Mouse (Mus musculus) c-Kit-negative CD71-positive TER-119-positive erythroid progenitor cells, embryonic 14.5 days (primary cell): ENCODE results near the gene Olfr117.
"Not testable (repeated sequence)": the region's sequence is repeated elsewhere in the genome, so short reads cannot be mapped to it uniquely, and the experiment has no call there.

Experiments
- DNase-seq: peaks from one replicate; pipeline ENCODE4 v3.0.0-alpha.2; 2013; ENCODE audit warnings: low read depth, low spot score

The Olfr117 gene

GRCm38 (mm10) chr17:37663682-37664081 is at the start of gene Olfr117:
TSS of gene Olfr117 (minus strand) at chr17:37663782.
- DNase-seq: no peak

- DNase-seq: not testable (repeated sequence)
These were observed 32.7 kb upstream of the Olfr117 start, which contains the start of gene Olfr119 for GRCm38 (mm10) chr17:37696264-37696663. TSS of gene Olfr119 (plus strand) at chr17:37696564.

DNA sequence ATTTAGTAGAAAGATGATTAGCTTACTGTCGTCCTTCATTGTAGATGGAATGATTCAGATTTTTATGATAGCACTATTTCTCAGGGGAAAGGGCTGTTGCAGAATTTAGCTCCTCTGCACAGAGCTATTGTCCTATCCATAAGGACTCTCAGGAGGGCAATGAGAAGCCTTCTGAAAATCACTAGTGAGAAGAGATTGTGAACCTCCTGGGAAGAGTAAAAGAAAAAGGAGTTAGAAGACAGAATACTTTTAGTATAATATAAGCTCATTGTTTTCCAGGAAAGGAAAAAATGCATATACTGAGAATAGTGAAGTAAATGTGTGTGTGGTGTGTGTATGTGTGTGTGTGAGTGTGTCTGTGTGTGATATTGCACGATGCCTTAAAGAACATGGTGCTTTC is 3.1 kb upstream of the Olfr117 start, which contains the start of gene Olfr118:
Gene Olfr118 (plus strand): TSS at position 301 of the 400 bp plus-strand sequence.
- DNase-seq: no peak

DNA sequence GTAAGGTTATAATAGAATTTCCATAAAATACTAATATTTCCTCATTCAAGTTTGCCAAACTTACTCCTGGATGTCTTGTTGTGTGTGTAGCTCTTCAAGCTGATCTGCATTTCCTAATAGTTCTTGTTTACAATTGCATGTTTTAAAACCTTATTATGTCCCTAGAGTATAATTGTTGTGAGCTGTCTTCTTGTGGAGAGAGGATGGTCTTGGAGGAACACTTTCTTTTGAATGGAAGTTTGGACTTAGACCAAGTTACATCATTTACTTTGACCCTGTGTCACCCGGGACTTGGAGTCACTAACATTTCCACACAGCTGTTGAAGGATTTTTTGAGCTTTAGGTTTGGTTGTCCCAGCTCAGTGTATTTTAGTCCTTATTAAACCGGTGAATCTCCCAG is 36.6 kb downstream of the Olfr117 start, which contains the start of the genes Olfr115 and Olfr116:
Gene Olfr115 (minus strand): TSS at position 101 of the 400 bp plus-strand sequence.
Gene Olfr116 (minus strand): TSS at position 191 of the 400 bp plus-strand sequence.
- no peak for DNase-seq
